Mouse (Mus musculus) liver, embryonic 12.5 days (tissue): ENCODE results near the gene Kcnab2. TPM values are rescaled to one million over a fixed set of nuclear protein-coding genes. Genes with fewer than 3 reads are reported as not detected.

Experiments used
- ATAC-seq: fragments of 200-750 bp; cut with Nextera tagmentation; 2 replicates; pipeline ENCODE4 v1.8.0; 2017; ENCODE audit warnings: moderate number of reproducible peaks, mild to moderate bottlenecking, moderate library complexity
- H3K27ac ChIP-seq: fragments of 300-500 bp; sonication (generic); 2 replicates; pipeline ENCODE4 v1.5.1; 2016; ENCODE audit warnings: mild to moderate bottlenecking
- H3K27me3 ChIP-seq: fragments of 300-500 bp; sonication (generic); replicated peaks from 2 replicates; pipeline ENCODE4 v1.6.1; 2016; ENCODE audit warnings: mild to moderate bottlenecking, moderate library complexity
- H3K36me3 ChIP-seq: fragments of 300-500 bp; sonication (generic); 2 replicates; pipeline ENCODE4 v1.6.1; 2016; ENCODE audit warnings: mild to moderate bottlenecking, moderate library complexity
- H3K4me1 ChIP-seq: fragments of 300-500 bp; sonication (generic); 2 replicates; pipeline ENCODE4 v1.6.1; 2016
- H3K4me2 ChIP-seq: fragments of 300-500 bp; sonication (generic); 2 replicates; pipeline ENCODE4 v1.6.1; 2016; ENCODE audit warnings: mild to moderate bottlenecking, moderate library complexity
- H3K4me3 ChIP-seq: fragments of 300-500 bp; sonication (generic); 2 replicates; pipeline ENCODE4 v1.5.1; 2016; ENCODE audit warnings: mild to moderate bottlenecking, moderate library complexity
- H3K9ac ChIP-seq: fragments of 300-500 bp; sonication (generic); 2 replicates; pipeline ENCODE4 v1.6.1; 2016; ENCODE audit warnings: mild to moderate bottlenecking, moderate library complexity
- H3K9me3 ChIP-seq: fragments of 300-500 bp; sonication (generic); replicated peaks from 2 replicates; pipeline ENCODE4 v1.6.1; 2016; ENCODE audit warnings: mild to moderate bottlenecking, moderate library complexity
- WGBS: fragments of 180-500 bp; shearing (Covaris S2); methylation state at CpG from one replicate; pipeline ENCODE4 v1.1.7; 2016; ENCODE audit not compliant: insufficient replicate concordance; 5-methylcytosine and 5-hydroxymethylcytosine counted together
- polyA plus RNA-seq: library from polyadenylated mRNA; unstranded; fragments of >200 nt; fragmentation: Nextera tagmentation; extraction: Ambion mirVana; gene quantifications from 2 replicates; pipeline ENCODE4 v1.2.1, GENCODE M21; 2016

The Kcnab2 gene
- polyA plus RNA-seq, 1 experiment from 2014 or later = 8.3 TPM

GRCm38 (mm10) chr4:152451371-152451770, 26.3 kb downstream of the Kcnab2 start:
- no peak overlapping the region for H3K4me2 ChIP-seq
- no peak for ATAC-seq
- no peaks in the 10 kb centered on the region for H3K36me3 ChIP-seq
- H3K4me1 ChIP-seq = 0 out of 2 replicates have a peak, but pooled peaks cover 13% of the 10 kb centered on the region
- no peaks in the 10 kb centered on the region for H3K27me3 ChIP-seq
- 57% methylated on average over 6 of the region's 6 CpGs for WGBS
- H3K4me3 ChIP-seq = no peak overlapping the region
- H3K9ac ChIP-seq = no peak overlapping the region
- no peaks in the 10 kb centered on the region for H3K9me3 ChIP-seq
- no peak overlapping the region for H3K27ac ChIP-seq

GRCm38 (mm10) chr4:152448666-152449018, 29.0 kb downstream of the Kcnab2 start:
- peak; percentile 69 for ATAC-seq
- Histone ChIP-seq H3K27me3 (no peaks in the 10 kb centered on the region), H3K4me2 (peak overlapping the region; percentile 48), H3K36me3 (no peaks in the 10 kb centered on the region), H3K9ac (0 out of 2 replicates have a peak overlapping the region, but pooled peaks have one; percentile 2), H3K27ac (no peak overlapping the region), H3K9me3 (no peaks in the 10 kb centered on the region), H3K4me1 (peaks cover 23% of the 10 kb centered on the region), H3K4me3 (peak overlapping the region; percentile 41)
- WGBS = 33% methylated on average over 8 of the region's 8 CpGs

DNA sequence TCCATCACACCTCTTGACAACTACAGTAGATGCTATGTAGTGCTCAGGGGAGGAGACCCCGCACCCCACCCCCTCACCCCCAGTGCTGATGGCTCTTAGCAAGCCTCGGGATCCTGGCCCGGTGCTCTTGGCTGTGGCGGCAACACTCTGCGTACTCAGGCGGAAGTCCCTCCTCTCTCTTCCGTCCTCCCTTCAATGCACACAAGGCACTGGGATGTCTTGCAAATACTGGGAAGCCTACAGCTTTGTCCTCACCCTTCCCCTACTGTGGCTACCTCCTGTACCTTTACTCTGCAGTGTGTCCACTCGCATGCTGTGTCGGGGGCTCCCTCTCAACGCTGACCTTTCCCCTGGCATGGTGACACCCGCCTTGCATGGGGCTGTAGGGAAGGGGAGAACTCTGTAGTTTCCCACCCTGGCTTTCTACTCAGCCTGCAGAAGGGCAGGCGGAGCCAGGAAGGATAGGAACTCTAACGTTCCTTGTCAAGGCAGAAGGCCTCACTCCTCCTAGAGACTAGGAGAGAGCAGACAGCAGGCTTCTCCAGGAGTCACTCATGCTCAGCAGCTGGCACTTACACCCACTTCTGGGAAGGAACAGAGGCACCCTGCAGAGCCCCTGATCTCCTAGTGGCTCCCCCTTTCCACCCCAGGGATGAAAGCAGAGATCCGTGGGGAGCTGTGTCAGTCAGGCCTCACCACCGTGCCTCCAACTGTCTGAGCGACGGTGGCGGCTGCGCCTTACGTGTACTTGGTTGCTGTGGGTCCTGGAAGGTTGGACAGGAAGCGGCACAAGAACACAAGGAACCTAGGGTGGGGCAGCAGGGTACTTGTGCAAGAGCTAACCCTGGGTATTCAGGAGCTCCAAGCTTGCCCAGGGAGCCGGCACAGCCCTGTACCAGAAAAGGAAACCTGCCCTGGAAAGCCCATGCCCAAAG, 29.7 kb downstream of the Kcnab2 start:
- Histone ChIP-seq H3K4me2 (peak overlapping the region; percentile 48), H3K27ac (no peak overlapping the region), H3K27me3 (no peaks in the 10 kb centered on the region), H3K4me3 (peak overlapping the region; percentile 41), H3K9ac (peak overlapping the region; percentile 28; the same call in 1 of the 2 replicates), H3K9me3 (no peaks in the 10 kb centered on the region), H3K36me3 (no peaks in the 10 kb centered on the region), H3K4me1 (peaks cover 23% of the 10 kb centered on the region)
- peak; percentile 40 for ATAC-seq
- WGBS = 58% methylated on average over 22 of the region's 22 CpGs

DNA sequence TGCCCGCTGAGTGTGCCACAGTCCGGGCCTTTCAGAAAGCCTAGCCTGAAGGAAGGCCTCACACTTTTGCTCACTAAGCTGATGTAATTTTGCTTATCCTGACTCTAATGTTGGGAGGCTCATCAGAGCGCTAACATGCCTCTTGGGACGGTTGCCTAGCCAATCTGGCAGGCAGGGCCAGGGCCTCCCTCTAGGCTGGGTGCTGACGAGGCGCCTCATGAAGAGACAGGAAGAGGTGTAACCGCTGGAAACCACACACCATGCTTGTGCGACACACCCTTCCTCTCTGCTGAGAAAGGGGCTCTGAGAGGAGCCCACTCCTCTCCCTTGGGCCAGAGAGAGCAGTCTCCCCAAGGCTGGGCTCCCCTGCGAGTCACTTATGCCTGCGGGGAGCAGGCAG, 31.5 kb downstream of the Kcnab2 start:
- no peak overlapping the region; the same call in 1 of the 2 replicates for H3K27ac ChIP-seq
- H3K36me3 ChIP-seq = no peaks in the 10 kb centered on the region
- 43% methylated on average over 10 of the region's 10 CpGs for WGBS
- peaks cover 23% of the 10 kb centered on the region for H3K4me1 ChIP-seq
- ATAC-seq = peak; percentile 30; the same call in 1 of the 2 replicates
- H3K27me3 ChIP-seq = 0 out of 2 replicates have a peak, but pooled peaks cover 4% of the 10 kb centered on the region
- H3K4me3 ChIP-seq = no peak overlapping the region
- no peak overlapping the region for H3K9ac ChIP-seq
- peak overlapping the region; percentile 29; the same call in 1 of the 2 replicates for H3K4me2 ChIP-seq
- no peaks in the 10 kb centered on the region for H3K9me3 ChIP-seq

GRCm38 (mm10) chr4:152441536-152441935, 36.1 kb downstream of the Kcnab2 start:
- Histone ChIP-seq H3K27ac (no peak overlapping the region), H3K9ac (no peak overlapping the region), H3K4me2 (no peak overlapping the region), H3K36me3 (no peaks in the 10 kb centered on the region), H3K4me3 (no peak overlapping the region), H3K27me3 (peaks cover 4% of the 10 kb centered on the region; the same call in 1 of the 2 replicates), H3K9me3 (no peaks in the 10 kb centered on the region), H3K4me1 (peaks cover 12% of the 10 kb centered on the region)
- no peak for ATAC-seq
- 36% methylated on average over 9 of the region's 9 CpGs for WGBS

GRCm38 (mm10) chr4:152440882-152441281, 36.8 kb downstream of the Kcnab2 start:
- H3K4me3 ChIP-seq = no peak overlapping the region
- no peak overlapping the region for H3K9ac ChIP-seq
- peaks cover 5% of the 10 kb centered on the region for H3K4me1 ChIP-seq
- H3K36me3 ChIP-seq = no peaks in the 10 kb centered on the region
- H3K9me3 ChIP-seq = no peaks in the 10 kb centered on the region
- no peak overlapping the region for H3K4me2 ChIP-seq
- WGBS = 51% methylated on average over 9 of the region's 9 CpGs
- no peak overlapping the region for H3K27ac ChIP-seq
- peaks cover 4% of the 10 kb centered on the region; the same call in 1 of the 2 replicates for H3K27me3 ChIP-seq
- ATAC-seq = no peak

- no peak overlapping the region for H3K27ac ChIP-seq
- peaks cover 5% of the 10 kb centered on the region; the same call in 1 of the 2 replicates for H3K27me3 ChIP-seq
- no peaks in the 10 kb centered on the region for H3K4me1 ChIP-seq
- H3K4me2 ChIP-seq = peak overlapping the region; percentile 25; the same call in 1 of the 2 replicates
- no peaks in the 10 kb centered on the region for H3K9me3 ChIP-seq
- no peaks in the 10 kb centered on the region for H3K36me3 ChIP-seq
- WGBS = 17% methylated on average over 10 of the region's 10 CpGs
- H3K4me3 ChIP-seq = no peak overlapping the region
- no peak for ATAC-seq
- no peak overlapping the region for H3K9ac ChIP-seq
Observed at GRCm38 (mm10) chr4:152435255-152435654, 42.4 kb downstream of the Kcnab2 start.

- Histone ChIP-seq H3K27me3 (peaks cover 5% of the 10 kb centered on the region; the same call in 1 of the 2 replicates), H3K4me1 (no peaks in the 10 kb centered on the region), H3K4me3 (no peak overlapping the region), H3K27ac (no peak overlapping the region), H3K9me3 (no peaks in the 10 kb centered on the region), H3K36me3 (no peaks in the 10 kb centered on the region), H3K9ac (no peak overlapping the region), H3K4me2 (peak overlapping the region; percentile 25; the same call in 1 of the 2 replicates)
- WGBS = 12% methylated on average over 9 of the region's 9 CpGs
- ATAC-seq = peak; percentile 70
Observed at GRCm38 (mm10) chr4:152434836-152435235, 42.8 kb downstream of the Kcnab2 start.

- Histone ChIP-seq H3K27me3 (0 out of 2 replicates have a peak, but pooled peaks cover 5% of the 10 kb centered on the region), H3K36me3 (no peaks in the 10 kb centered on the region)
- ATAC-seq = no peak
Observed at GRCm38 (mm10) chr4:152432308-152432707, 45.4 kb downstream of the Kcnab2 start.

GRCm38 (mm10) chr4:152428259-152428658, 49.4 kb downstream of the Kcnab2 start:
- 0 out of 2 replicates have a peak, but pooled peaks have one; percentile 13 for ATAC-seq
- no peak overlapping the region for H3K27ac ChIP-seq
- H3K9me3 ChIP-seq = no peaks in the 10 kb centered on the region
- no peak overlapping the region for H3K9ac ChIP-seq
- no peak overlapping the region for H3K4me3 ChIP-seq
- H3K36me3 ChIP-seq = no peaks in the 10 kb centered on the region
- no peak overlapping the region for H3K4me2 ChIP-seq
- WGBS = 59% methylated on average over 7 of the region's 8 CpGs
- no peaks in the 10 kb centered on the region for H3K4me1 ChIP-seq
- H3K27me3 ChIP-seq = no peaks in the 10 kb centered on the region

More at GRCm38 (mm10) chr4:152432308-152432707, 45.4 kb downstream of the Kcnab2 start:
- H3K9ac ChIP-seq = no peak overlapping the region
- no peaks in the 10 kb centered on the region for H3K4me1 ChIP-seq
- no peak overlapping the region for H3K4me2 ChIP-seq
- no peak overlapping the region for H3K27ac ChIP-seq
- H3K9me3 ChIP-seq = no peaks in the 10 kb centered on the region
- no peak overlapping the region for H3K4me3 ChIP-seq
- WGBS = 54% methylated on average over 5 of the region's 5 CpGs

- ATAC-seq = no peak
- H3K4me2 ChIP-seq = no peak overlapping the region
- no peaks in the 10 kb centered on the region for H3K9me3 ChIP-seq
- H3K4me1 ChIP-seq = no peaks in the 10 kb centered on the region
- H3K36me3 ChIP-seq = no peaks in the 10 kb centered on the region
- WGBS = 43% methylated on average over 5 of the region's 5 CpGs
- H3K27ac ChIP-seq = no peak overlapping the region
- no peaks in the 10 kb centered on the region for H3K27me3 ChIP-seq
- no peak overlapping the region for H3K4me3 ChIP-seq
- no peak overlapping the region for H3K9ac ChIP-seq
Observed at GRCm38 (mm10) chr4:152424922-152425321, 52.7 kb downstream of the Kcnab2 start.

GRCm38 (mm10) chr4:152424341-152424740, 53.3 kb downstream of the Kcnab2 start:
- 42% methylated on average over 4 of the region's 4 CpGs for WGBS
- Histone ChIP-seq H3K4me2 (no peak overlapping the region), H3K9ac (no peak overlapping the region), H3K4me1 (no peaks in the 10 kb centered on the region), H3K4me3 (no peak overlapping the region), H3K9me3 (no peaks in the 10 kb centered on the region), H3K36me3 (no peaks in the 10 kb centered on the region), H3K27me3 (no peaks in the 10 kb centered on the region), H3K27ac (no peak overlapping the region)
- ATAC-seq = no peak
